Mouse (Mus musculus): ENCODE measurements at regions not wholly inside any gene's neighbourhood (a gene's known extent, or its start where the extent isn't known, plus 50 kb on each side); places are given as distances from the start of the nearest gene placed in this dataset.

DNA sequence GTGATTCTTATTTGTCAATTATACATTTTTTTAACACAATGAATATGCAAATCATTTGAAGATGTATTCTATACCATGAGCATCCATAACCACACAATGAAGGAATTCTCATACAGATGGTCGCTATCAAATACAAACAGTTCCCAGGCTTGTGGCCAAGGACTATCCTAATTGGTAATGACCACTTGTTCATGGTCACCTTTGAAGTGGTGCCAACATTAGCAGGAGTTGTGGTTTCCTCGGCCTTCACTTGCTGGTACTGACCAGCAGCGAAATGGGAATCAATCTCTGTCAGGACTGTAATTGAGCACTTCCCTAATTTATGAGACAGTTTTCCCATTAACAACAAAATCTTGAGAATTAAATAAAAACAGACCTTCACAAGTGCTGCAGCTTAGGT lies 1168.1 kb upstream of the Gm8797 start:
- TF ChIP-seq EP300 (IDR thresholded peaks at IDR 0.05): no peak
- TF ChIP-seq CTCF (IDR thresholded peaks at IDR 0.05): no peak
